Mouse (Mus musculus) granulocyte monocyte progenitor cell, adult 5-6 weeks (primary cell): Measurements from ENCODE around the gene Gm20777. TPM values are rescaled to one million over a fixed set of nuclear protein-coding genes. Genes with fewer than 3 reads are reported as not detected.
"Not testable (repeated sequence)": the region's sequence is repeated elsewhere in the genome, so short reads cannot be mapped to it uniquely, and the experiment has no call there.

Experiments used
- ATAC-seq: replicated peaks from 2 replicates; pipeline ENCODE4 v1.8.0; 2016; ENCODE audit warnings: mild to moderate bottlenecking, moderate TSS enrichment, inconsistent platforms; ENCODE audit not compliant: poor library complexity, severe bottlenecking
- total RNA-seq, 2 experiments: library from RNA; stranded (forward) in 1 of 2; stranded (reverse) in 1 of 2; fragments of 200-712, 200-1000 nt in 1 of 2; fragments of >200 nt in 1 of 2; fragmentation: Nextera tagmentation in 1 of 2; gene quantifications; 2 replicates each; pipeline ENCODE4 v1.2.3; 2014 to 2017

Gm20777 gene
- not detected in 2 replicates for total RNA-seq (2014; fragmentation: Nextera tagmentation)
- total RNA-seq (2017), result not detected in 2 replicates

GRCm38 (mm10) chrY:10752350-10752749 lies at the start of gene Gm20777:
TSS of gene Gm20777 (minus strand) at chrY:10752450.
- ATAC-seq, result not testable (repeated sequence)

DNA sequence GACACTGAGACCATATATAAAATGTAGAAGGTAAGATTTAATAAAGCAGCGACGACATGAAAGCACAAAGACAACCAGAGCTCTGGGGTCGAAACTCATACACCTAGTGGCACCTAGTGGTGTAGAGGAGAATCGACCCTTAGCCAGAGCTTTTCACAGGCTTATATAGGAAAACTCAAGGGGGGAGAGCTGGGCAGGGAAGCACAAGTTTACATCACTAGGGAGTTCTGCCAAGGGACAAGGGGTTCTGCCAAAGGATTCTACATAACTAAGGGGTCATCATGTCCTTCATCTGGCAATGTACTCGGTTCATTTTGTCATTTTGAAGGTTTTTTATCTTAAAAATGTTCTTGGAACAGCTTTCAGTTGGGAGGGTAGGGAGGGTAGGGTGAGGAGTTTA lies 42.7 kb downstream of the Gm20777 start:
- ATAC-seq, result not testable (repeated sequence)

GRCm38 (mm10) chrY:10708761-10709160 lies 43.5 kb downstream of the Gm20777 start:
- ATAC-seq, result not testable (repeated sequence)

- ATAC-seq, result not testable (repeated sequence)
Observed at GRCm38 (mm10) chrY:10708226-10708625, 44.0 kb downstream of the Gm20777 start.

- ATAC-seq, result not testable (repeated sequence)
Observed at GRCm38 (mm10) chrY:10706686-10707085, 45.6 kb downstream of the Gm20777 start.

Other genes starting within 250 kb of the Gm20777 start
- not detected in 2 replicates for gene Gm20737, start 216.4 kb downstream of the Gm20777 start, total RNA-seq (2014; fragmentation: Nextera tagmentation)
- gene Gm20737, start 216.4 kb downstream of the Gm20777 start, total RNA-seq (2017), result not detected in 2 replicates
- not detected in 2 replicates for gene Gm21775, start 199.0 kb downstream of the Gm20777 start, total RNA-seq (2014; fragmentation: Nextera tagmentation)
- not detected in 2 replicates for gene Gm21775, start 199.0 kb downstream of the Gm20777 start, total RNA-seq (2017)
- not detected in 2 replicates for gene Gm21900, start 136.1 kb downstream of the Gm20777 start, total RNA-seq (2014; fragmentation: Nextera tagmentation)
- gene Gm21900, start 136.1 kb downstream of the Gm20777 start, total RNA-seq (2017), result not detected in 2 replicates